Mouse (Mus musculus) heart, embryonic 12.5 days (tissue): ENCODE data around the gene BC030500. TPM values are rescaled to one million over a fixed set of nuclear protein-coding genes. Genes with fewer than 3 reads are reported as not detected.

Experiments
- ATAC-seq: fragments of 200-750 bp; cut with Nextera tagmentation; 2 replicates; pipeline ENCODE4 v1.8.0; 2017; ENCODE audit warnings: moderate TSS enrichment, moderate library complexity; ENCODE audit not compliant: insufficient number of reproducible peaks, low FRiP score
- H3K27ac ChIP-seq: fragments of 300-500 bp; sonication (generic); 2 replicates; pipeline ENCODE4 v1.5.1; 2016; ENCODE audit warnings: mild to moderate bottlenecking, moderate library complexity; ENCODE audit not compliant: poor library complexity, severe bottlenecking
- H3K27me3 ChIP-seq: fragments of 300-500 bp; sonication (generic); replicated peaks from 2 replicates; pipeline ENCODE4 v1.6.1; 2016; ENCODE audit warnings: mild to moderate bottlenecking, moderate library complexity
- H3K36me3 ChIP-seq: fragments of 300-500 bp; sonication (generic); 2 replicates; pipeline ENCODE4 v1.6.1; 2016; ENCODE audit warnings: mild to moderate bottlenecking, moderate library complexity
- H3K4me1 ChIP-seq: fragments of 300-500 bp; sonication (generic); replicated peaks from 2 replicates; pipeline ENCODE4 v1.6.1; 2016; ENCODE audit warnings: mild to moderate bottlenecking
- H3K4me2 ChIP-seq: fragments of 300-500 bp; sonication (generic); 2 replicates; pipeline ENCODE4 v1.6.1; 2016; ENCODE audit warnings: mild to moderate bottlenecking, moderate library complexity
- H3K4me3 ChIP-seq: fragments of 300-500 bp; sonication (generic); 2 replicates; pipeline ENCODE4 v1.5.1; 2016; ENCODE audit warnings: mild to moderate bottlenecking
- H3K9ac ChIP-seq: fragments of 300-500 bp; sonication (generic); 2 replicates; pipeline ENCODE4 v1.6.1; 2016; ENCODE audit warnings: mild to moderate bottlenecking, moderate library complexity
- H3K9me3 ChIP-seq: fragments of 300-500 bp; sonication (generic); replicated peaks from 2 replicates; pipeline ENCODE4 v1.6.1; 2016; ENCODE audit warnings: mild to moderate bottlenecking, moderate library complexity
- WGBS: fragments of 180-500 bp; shearing (Covaris S2); methylation state at CpG from one replicate; pipeline ENCODE4 v1.1.7; 2016; 5-methylcytosine and 5-hydroxymethylcytosine counted together
- polyA plus RNA-seq: library from polyadenylated mRNA; unstranded; fragments of >200 nt; fragmentation: Nextera tagmentation; extraction: Ambion mirVana; gene quantifications from 2 replicates; pipeline ENCODE4 v1.2.1, GENCODE M21; 2016

The BC030500 gene
- polyA plus RNA-seq, 1 experiment from 2014 or later = 0.10 TPM

DNA sequence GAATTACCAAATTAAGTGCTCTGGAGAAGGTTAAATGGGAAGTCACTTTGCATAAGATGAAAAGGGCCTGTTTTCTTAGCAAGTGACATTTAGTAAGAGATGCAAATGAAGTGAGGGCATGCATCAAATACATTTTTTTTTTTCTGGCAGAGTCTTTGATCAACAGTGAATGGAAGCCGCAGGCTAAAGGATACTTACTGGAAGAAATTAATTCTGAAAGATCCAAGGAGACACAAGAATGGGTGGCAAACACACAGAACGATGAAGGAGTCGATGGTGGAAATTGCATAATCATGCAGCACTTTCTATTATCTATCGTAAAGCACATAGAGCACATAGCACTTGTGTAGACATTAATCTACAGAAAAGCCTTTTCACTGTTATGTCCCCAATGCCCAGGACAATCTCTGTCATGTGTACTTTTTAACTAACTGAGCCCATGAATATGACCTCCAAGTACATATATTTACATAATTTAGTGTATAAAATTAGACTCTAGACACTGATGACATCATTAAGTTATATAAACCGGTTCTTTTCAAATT is 45.7 kb downstream of the BC030500 start:
- Histone ChIP-seq H3K27me3 (no peaks in the 10 kb centered on the region), H3K4me2 (no peak overlapping the region), H3K4me3 (no peak overlapping the region), H3K9me3 (no peaks in the 10 kb centered on the region), H3K27ac (no peak overlapping the region), H3K9ac (no peak overlapping the region), H3K36me3 (no peaks in the 10 kb centered on the region), H3K4me1 (no peaks in the 10 kb centered on the region)
- no peak for ATAC-seq
- WGBS = 75% methylated on average over 5 of the region's 5 CpGs

Other genes with a start within 250 kb of the BC030500 start
- gene Galntl6, start 885 bp downstream of the BC030500 start, polyA plus RNA-seq = 0.08 and 0.18 TPM in 2 replicates